10 mouse cellular contexts compared by ENCODE assay signal in the genomic region with DNA sequence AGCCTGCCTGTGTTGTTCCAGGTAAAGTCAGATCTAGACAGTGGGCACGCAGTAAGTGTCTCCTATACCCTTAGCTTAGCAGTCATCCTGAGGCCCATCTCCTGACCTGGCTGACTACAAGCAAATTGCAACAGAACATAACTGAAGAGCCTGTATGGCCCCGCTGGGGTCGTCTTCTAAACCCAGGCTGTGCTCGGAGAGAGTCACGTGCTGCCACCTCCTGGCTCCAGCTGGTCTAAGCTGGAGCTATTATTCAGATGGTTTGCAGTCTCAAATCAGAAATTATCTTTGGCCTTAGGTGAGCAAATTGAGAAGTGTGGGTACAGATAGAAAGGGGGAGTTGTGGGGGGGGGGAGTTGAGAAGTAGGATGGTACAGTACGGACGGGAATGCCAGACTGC.
DNase-seq lines count a peak whose midpoint lies in the region; ATAC-seq and TF ChIP-seq lines count a peak whose summit lies in the region.
"Had no signal": no experiment of that assay in that cellular context is flagged by ENCODE, and none has a peak within 500 bp of the region (broad histone marks: within the 10 kb centered on the region; RNA-seq: fewer than 3 reads in every experiment).

No protein-coding gene starts in this region.

- H3K4me2 ChIP-seq in limb, embryonic 14.5 days (replicated peaks; ENCODE audit: low read depth, low read length, severe bottlenecking), result no peak overlapping the region
- H3K4me2 ChIP-seq: heart, embryonic 12.5 days; limb, embryonic 13.5 days had no signal

- no peak overlapping the region for H3K27ac ChIP-seq in limb, embryonic 14.5 days (replicated peaks; ENCODE audit: low read depth, low read length)
- H3K27ac ChIP-seq in limb, embryonic 10.5 days, result no peak overlapping the region
- no peak overlapping the region for H3K27ac ChIP-seq in embryonic fibroblast, embryonic 13.5 days (ENCODE audit: insufficient read depth, low read length)
- H3K27ac ChIP-seq: limb, embryonic 13.5 days had no signal

- H3K9me3 ChIP-seq in limb, embryonic 14.5 days (ENCODE audit: control insufficient read depth, low read length), result no peaks in the 10 kb centered on the region
- no peaks in the 10 kb centered on the region for H3K9me3 ChIP-seq in limb, embryonic 10.5 days (replicated peaks)
- H3K9me3 ChIP-seq: heart, embryonic 12.5 days; limb, embryonic 13.5 days had no signal

- 50% methylated on average over 7 of the region's 7 CpGs for WGBS in limb, embryonic 14.5 days
- WGBS in limb, embryonic 10.5 days, result 61% methylated on average over 7 of the region's 7 CpGs

- no peaks in the 10 kb centered on the region for H3K36me3 ChIP-seq in limb, embryonic 14.5 days (ENCODE audit: control insufficient read depth, insufficient read depth, low read length)
- H3K36me3 ChIP-seq in limb, embryonic 10.5 days, result no peaks in the 10 kb centered on the region
- H3K36me3 ChIP-seq: heart, embryonic 12.5 days; limb, embryonic 13.5 days had no signal

- TF ChIP-seq POLR2A in limb, embryonic 14.5 days (IDR thresholded peaks at IDR 0.05; ENCODE audit: borderline replicate concordance, extremely low read depth, insufficient read depth, insufficient read length), result no peak
- TF ChIP-seq POLR2A in embryonic fibroblast, embryonic 13.5 days (IDR thresholded peaks at IDR 0.05; ENCODE audit: low read depth, low read length), result no peak

- no peaks in the 10 kb centered on the region for H3K4me1 ChIP-seq in limb, embryonic 14.5 days (ENCODE audit: control insufficient read depth, insufficient read depth, low read length)
- H3K4me1 ChIP-seq in limb, embryonic 10.5 days, result no peaks in the 10 kb centered on the region
- H3K4me1 ChIP-seq in embryonic fibroblast, embryonic 13.5 days (ENCODE audit: control insufficient read depth, insufficient read depth, low read length), result no peaks in the 10 kb centered on the region
- H3K4me1 ChIP-seq: heart, embryonic 12.5 days; limb, embryonic 13.5 days had no signal

- peak; percentile 9 for DNase-seq in limb, embryonic 14.5 days (ENCODE audit: low spot score)
- DNase-seq in limb, embryonic 10.5 days (ENCODE audit: low spot score), result no peak
- DNase-seq in ZHBTc4 (ENCODE audit: low read depth, low spot score), result peak; percentile 12
- peak; percentile 22 for DNase-seq in neural tube, embryonic 10.5 days (ENCODE audit: extremely low spot score, low spot score)
- no peak for DNase-seq in thymus, adult 18-20 months
- no peak for DNase-seq in spleen, postnatal 4 days (ENCODE audit: low spot score in 2 of 2)
- DNase-seq: thymus, postnatal 25 days had no signal

- peak; percentile 35; the same call in 1 of the 2 replicates for TF ChIP-seq CTCF in embryonic fibroblast, embryonic 13.5 days (IDR thresholded peaks at IDR 0.05; ENCODE audit: borderline replicate concordance, insufficient read depth, low read length)

- H3K9ac ChIP-seq in limb, embryonic 14.5 days (ENCODE audit: low read depth, low read length, severe bottlenecking), result no peak overlapping the region
- H3K9ac ChIP-seq: heart, embryonic 12.5 days; limb, embryonic 13.5 days had no signal

- H3K27me3 ChIP-seq in limb, embryonic 14.5 days (ENCODE audit: control insufficient read depth, insufficient read depth, low read length), result no peaks in the 10 kb centered on the region
- H3K27me3 ChIP-seq in limb, embryonic 10.5 days (ENCODE audit: low read depth, poor library complexity, severe bottlenecking), result no peaks in the 10 kb centered on the region
- H3K27me3 ChIP-seq: heart, embryonic 12.5 days; limb, embryonic 13.5 days had no signal

- ATAC-seq in limb, embryonic 14.5 days (ENCODE audit: low FRiP score, low read depth), result no peak

- no peak overlapping the region for H3K4me3 ChIP-seq in limb, embryonic 14.5 days (replicated peaks; ENCODE audit: low read length)
- H3K4me3 ChIP-seq in limb, embryonic 10.5 days, result no peak overlapping the region
- no peak overlapping the region for H3K4me3 ChIP-seq in embryonic fibroblast, embryonic 13.5 days (ENCODE audit: insufficient read depth, low read length)
- H3K4me3 ChIP-seq: heart, embryonic 12.5 days; limb, embryonic 13.5 days had no signal

Comparison
In these comparisons a context has a peak if more than half of its experiments do, and no peak if none do; other contexts are left out.
1. DNase-seq: peak in limb, embryonic 14.5 days (single experiment), ZHBTc4 (single experiment) and neural tube, embryonic 10.5 days (single experiment); none in limb, embryonic 10.5 days (single experiment), thymus, adult 18-20 months (0 of 2) and spleen, postnatal 4 days (0 of 2).